Mouse (Mus musculus) intestine, embryonic 16.5 days (tissue): ENCODE measurements at regions not wholly inside any gene's neighbourhood (a gene's known extent, or its start where the extent isn't known, plus 50 kb on each side); places are given as distances from the start of the nearest gene placed in this dataset.

ENCODE experiments used
- ATAC-seq: fragments of 200-750 bp; cut with Nextera tagmentation; 2 replicates; pipeline ENCODE4 v1.8.0; 2017; ENCODE audit warnings: moderate TSS enrichment, moderate library complexity
- H3K27ac ChIP-seq: fragments of 300-500 bp; sonication (generic); 2 replicates; pipeline ENCODE4 v1.5.1; 2014; ENCODE audit warnings: mild to moderate bottlenecking, low read length
- H3K27me3 ChIP-seq: fragments of 300-500 bp; sonication (generic); replicated peaks from 2 replicates; pipeline ENCODE4 v1.6.1; 2014; ENCODE audit warnings: low read length, control low read depth, mixed read lengths; ENCODE audit not compliant: control insufficient read depth, insufficient read depth
- H3K36me3 ChIP-seq: fragments of 300-500 bp; sonication (generic); 2 replicates; pipeline ENCODE4 v1.6.1; 2014; ENCODE audit warnings: low read length, control low read depth; ENCODE audit not compliant: control insufficient read depth, insufficient read depth
- H3K4me1 ChIP-seq: fragments of 300-500 bp; sonication (generic); 2 replicates; pipeline ENCODE4 v1.6.1; 2014; ENCODE audit warnings: low read length, control low read depth, mixed read lengths; ENCODE audit not compliant: control insufficient read depth, insufficient read depth
- H3K4me2 ChIP-seq: fragments of 300-500 bp; sonication (generic); 2 replicates; pipeline ENCODE4 v1.6.1; 2014; ENCODE audit warnings: low read depth, low read length, control low read depth
- H3K4me3 ChIP-seq: fragments of 300-500 bp; sonication (generic); 2 replicates; pipeline ENCODE4 v1.5.1; 2014; ENCODE audit warnings: mild to moderate bottlenecking, low read length
- H3K9ac ChIP-seq: fragments of 300-500 bp; sonication (generic); 2 replicates; pipeline ENCODE4 v1.6.1; 2014; ENCODE audit warnings: low read depth, low read length
- H3K9me3 ChIP-seq: fragments of 300-500 bp; sonication (generic); 2 replicates; pipeline ENCODE4 v1.6.1; 2016; ENCODE audit warnings: low read length, control low read depth; ENCODE audit not compliant: control insufficient read depth
- WGBS: fragments of 180-500 bp; shearing (Covaris S2); extraction: QIAGEN DNeasy Blood & Tissue Kit; methylation state at CpG from one replicate; pipeline ENCODE4 v1.1.7; 2014; 5-methylcytosine and 5-hydroxymethylcytosine counted together

DNA sequence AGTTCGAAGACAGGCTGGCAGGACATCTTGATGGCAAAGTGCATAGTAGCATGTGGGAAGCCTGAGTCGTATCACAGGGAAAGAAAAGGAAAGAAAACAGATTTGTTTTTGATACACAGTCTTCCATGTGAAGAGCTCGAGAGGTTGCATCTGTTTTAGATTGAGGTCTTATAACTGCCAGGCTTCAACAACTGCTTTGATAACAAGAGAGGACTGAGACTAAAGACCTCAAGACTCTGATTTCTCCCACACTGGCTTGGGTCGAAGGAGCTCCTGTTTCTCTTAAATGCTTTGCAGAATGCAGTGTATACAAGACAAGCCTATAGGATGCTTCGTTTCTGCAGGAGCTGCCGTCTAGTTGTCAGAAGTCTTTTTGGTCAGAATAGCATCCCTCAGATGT, 103.0 kb upstream of the Fat4 start:
- H3K9me3 ChIP-seq = no peaks in the 10 kb centered on the region
- no peak overlapping the region for H3K9ac ChIP-seq
- no peak for ATAC-seq
- H3K27me3 ChIP-seq = no peaks in the 10 kb centered on the region
- no peaks in the 10 kb centered on the region for H3K4me1 ChIP-seq
- no peak overlapping the region for H3K4me2 ChIP-seq
- H3K27ac ChIP-seq = no peak overlapping the region
- 71% methylated on average over 6 of the region's 6 CpGs for WGBS
- no peaks in the 10 kb centered on the region for H3K36me3 ChIP-seq
- no peak overlapping the region for H3K4me3 ChIP-seq

DNA sequence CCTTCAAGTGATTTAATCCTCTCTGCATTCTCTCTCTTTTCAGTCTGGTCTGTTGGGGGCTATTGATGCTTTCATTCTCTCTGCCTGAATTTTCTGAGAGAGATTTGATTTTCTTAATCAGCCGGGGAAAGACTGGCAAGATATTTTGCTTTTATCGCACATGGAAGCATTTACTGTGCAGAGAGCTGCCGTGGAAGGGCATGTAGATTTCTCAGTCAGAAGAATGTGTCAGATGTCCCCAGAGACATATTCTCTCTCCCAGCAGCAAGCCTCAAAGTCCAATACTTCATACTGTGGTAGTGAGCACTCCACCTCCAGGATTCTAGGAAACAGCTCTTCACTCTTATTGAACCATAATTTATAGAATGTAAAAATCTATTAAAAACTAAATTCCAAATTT, 103.7 kb upstream of the Fat4 start:
- 83% methylated on average over 3 of the region's 3 CpGs for WGBS
- H3K4me1 ChIP-seq = no peaks in the 10 kb centered on the region
- no peak overlapping the region for H3K27ac ChIP-seq
- no peak for ATAC-seq
- no peaks in the 10 kb centered on the region for H3K36me3 ChIP-seq
- H3K9me3 ChIP-seq = no peaks in the 10 kb centered on the region
- H3K27me3 ChIP-seq = no peaks in the 10 kb centered on the region
- H3K4me2 ChIP-seq = no peak overlapping the region
- no peak overlapping the region for H3K4me3 ChIP-seq
- no peak overlapping the region for H3K9ac ChIP-seq

DNA sequence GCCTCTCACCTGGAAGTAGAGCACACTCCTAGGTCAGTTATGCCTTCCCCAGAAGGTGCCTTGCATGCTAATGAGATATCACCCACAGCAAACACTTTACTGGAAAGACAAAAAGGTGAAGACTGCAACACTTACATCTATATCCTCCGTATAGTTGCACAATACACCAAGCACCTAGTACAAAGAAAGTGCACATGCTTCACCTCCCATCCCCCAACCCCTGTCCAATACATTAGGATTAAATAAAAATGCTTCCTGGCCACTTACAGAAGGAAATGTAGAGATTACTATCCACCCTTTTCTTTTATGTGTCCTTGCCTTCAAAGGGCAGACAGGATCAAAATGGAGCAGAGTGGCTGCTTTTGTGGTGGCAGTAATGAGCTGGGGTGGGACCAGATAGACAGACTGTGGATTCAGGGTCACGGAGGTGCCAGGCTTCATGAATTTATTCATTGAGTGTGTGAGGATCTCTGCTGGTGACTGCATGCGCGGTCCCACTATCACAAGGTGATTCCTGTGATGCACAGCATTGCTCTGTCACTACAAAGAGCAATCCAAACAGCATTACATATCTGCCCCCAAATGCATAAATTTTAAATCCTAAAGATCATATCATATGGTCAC, 109.9 kb upstream of the Fat4 start:
- Histone ChIP-seq H3K27me3 (no peaks in the 10 kb centered on the region), H3K4me2 (no peak overlapping the region), H3K27ac (no peak overlapping the region), H3K9me3 (no peaks in the 10 kb centered on the region), H3K9ac (no peak overlapping the region), H3K4me3 (no peak overlapping the region), H3K36me3 (no peaks in the 10 kb centered on the region), H3K4me1 (no peaks in the 10 kb centered on the region)
- no peak for ATAC-seq
- WGBS = 83% methylated on average over 4 of the region's 4 CpGs

DNA sequence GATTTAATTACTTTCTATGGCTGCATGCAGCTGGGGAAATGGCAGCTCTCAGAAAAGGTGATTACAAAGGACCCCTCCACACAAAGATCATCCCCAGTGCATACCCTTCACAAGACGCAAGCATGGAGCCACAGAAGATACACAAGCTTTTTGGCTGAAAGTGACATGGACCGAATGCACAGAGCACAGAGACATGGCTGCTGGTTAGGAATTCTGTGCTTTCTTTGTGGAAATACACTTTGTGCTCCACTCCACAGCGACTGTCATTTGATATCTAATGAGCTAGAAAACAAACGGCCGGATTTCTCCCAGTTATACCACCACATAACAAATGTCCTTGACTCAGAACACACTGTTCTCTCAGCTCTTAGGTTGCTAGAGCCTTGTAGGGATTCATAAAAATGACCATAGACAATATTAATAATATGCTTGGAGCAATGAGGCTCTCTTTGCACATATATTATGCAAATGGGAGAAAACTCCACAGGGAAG, 132.1 kb upstream of the Fat4 start:
- H3K27me3 ChIP-seq = no peaks in the 10 kb centered on the region
- no peak overlapping the region for H3K27ac ChIP-seq
- ATAC-seq = no peak
- H3K4me2 ChIP-seq = no peak overlapping the region
- no peaks in the 10 kb centered on the region for H3K4me1 ChIP-seq
- peaks cover 4% of the 10 kb centered on the region; the same call in 1 of the 2 replicates for H3K9me3 ChIP-seq
- H3K4me3 ChIP-seq = no peak overlapping the region
- no peaks in the 10 kb centered on the region for H3K36me3 ChIP-seq
- WGBS = 67% methylated on average over 5 of the region's 5 CpGs
- no peak overlapping the region for H3K9ac ChIP-seq

DNA sequence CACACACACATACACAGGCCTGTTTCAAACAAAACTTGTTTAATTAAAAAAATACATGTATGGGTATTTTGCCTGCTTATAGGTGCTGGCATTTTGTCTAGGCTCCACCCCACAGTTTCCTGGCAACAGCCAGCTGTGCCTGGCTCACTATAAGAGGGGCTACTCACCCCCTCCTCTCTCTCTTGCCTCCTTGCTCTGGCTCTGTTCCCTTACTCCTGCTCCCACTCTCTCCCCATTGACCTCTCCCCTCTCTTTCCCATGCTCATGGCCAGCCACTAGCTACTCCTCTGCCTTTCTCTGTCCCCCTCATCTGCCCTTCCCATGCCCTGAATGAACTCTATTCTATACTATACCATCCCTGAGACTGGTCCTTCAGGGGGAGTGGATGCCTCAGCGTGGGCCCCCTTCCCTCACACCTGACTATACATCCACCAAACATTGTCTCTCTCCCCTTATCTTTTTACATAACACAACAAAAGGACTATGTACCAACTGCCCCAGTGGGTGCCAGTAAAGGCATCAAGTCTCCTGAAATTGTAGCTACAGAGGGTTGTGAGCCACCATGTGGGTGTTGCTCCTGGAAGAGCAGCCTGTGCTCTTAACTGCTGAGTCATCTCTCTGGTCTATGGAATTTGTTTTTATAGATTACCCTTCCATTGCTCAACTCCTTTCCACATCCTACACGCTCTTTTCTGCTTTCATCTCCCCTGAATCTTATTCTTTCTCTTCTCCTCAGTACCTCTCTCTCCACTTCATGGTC, 133.1 kb upstream of the Fat4 start:
- H3K4me2 ChIP-seq = no peak overlapping the region
- no peaks in the 10 kb centered on the region for H3K4me1 ChIP-seq
- H3K9ac ChIP-seq = no peak overlapping the region
- WGBS = 79% methylated on average over 2 of the region's 2 CpGs
- H3K27ac ChIP-seq = no peak overlapping the region
- no peaks in the 10 kb centered on the region for H3K36me3 ChIP-seq
- H3K4me3 ChIP-seq = no peak overlapping the region
- no peak for ATAC-seq
- H3K9me3 ChIP-seq = peaks cover 4% of the 10 kb centered on the region; the same call in 1 of the 2 replicates
- no peaks in the 10 kb centered on the region for H3K27me3 ChIP-seq

DNA sequence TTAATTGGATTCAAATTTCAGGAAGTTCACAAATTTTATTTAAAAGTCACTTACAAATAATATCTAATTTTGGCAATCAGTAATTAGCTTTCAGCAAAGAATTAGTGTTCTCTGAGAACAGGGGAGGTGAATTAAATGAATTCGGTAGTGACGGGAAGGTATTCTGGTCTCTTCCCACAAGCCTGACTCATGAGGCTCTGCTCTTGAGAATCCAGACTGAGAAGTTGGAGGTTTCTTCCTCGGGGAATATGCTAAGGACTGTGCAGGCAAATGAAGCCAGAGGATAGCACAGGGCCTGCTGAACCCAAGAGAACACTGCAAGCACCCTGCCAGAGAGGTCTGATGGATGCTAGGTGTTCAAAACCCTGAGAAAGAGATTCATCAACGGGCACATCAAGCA, 144.6 kb upstream of the Fat4 start:
- WGBS = 83% methylated on average over 4 of the region's 4 CpGs
- H3K27ac ChIP-seq = no peak overlapping the region

DNA sequence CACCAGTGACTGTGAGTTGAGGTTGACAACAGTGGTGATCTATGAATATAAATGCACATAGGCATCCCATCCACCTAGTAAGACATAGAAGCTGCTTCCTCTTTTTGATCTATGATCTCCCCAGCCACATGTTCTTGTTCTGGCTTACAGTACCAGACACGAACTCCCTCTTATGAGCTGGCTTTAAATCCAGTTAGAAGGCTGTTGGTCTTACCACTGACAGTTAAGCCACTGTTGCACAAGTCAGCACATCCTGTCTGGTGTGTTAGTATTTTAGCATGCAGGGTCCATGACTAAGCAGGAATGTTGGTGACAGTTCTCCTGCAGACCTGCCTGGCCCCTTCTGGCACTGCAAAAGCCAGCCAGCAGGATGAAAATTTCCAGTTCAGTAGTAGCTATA, 164.1 kb upstream of the Fat4 start:
- no peaks in the 10 kb centered on the region for H3K36me3 ChIP-seq
- WGBS = 73% methylated on average over 1 of the region's 1 CpGs
- no peaks in the 10 kb centered on the region for H3K27me3 ChIP-seq
- no peak overlapping the region for H3K9ac ChIP-seq
- ATAC-seq = no peak
- H3K27ac ChIP-seq = no peak overlapping the region
- no peak overlapping the region for H3K4me3 ChIP-seq
- H3K9me3 ChIP-seq = no peaks in the 10 kb centered on the region
- H3K4me2 ChIP-seq = no peak overlapping the region
- H3K4me1 ChIP-seq = no peaks in the 10 kb centered on the region

More for the DNA sequence above, 144.6 kb upstream of the Fat4 start:
- no peak overlapping the region for H3K9ac ChIP-seq
- H3K4me1 ChIP-seq = no peaks in the 10 kb centered on the region
- H3K4me3 ChIP-seq = no peak overlapping the region
- H3K36me3 ChIP-seq = no peaks in the 10 kb centered on the region
- ATAC-seq = no peak
- no peak overlapping the region for H3K4me2 ChIP-seq
- H3K9me3 ChIP-seq = no peaks in the 10 kb centered on the region
- no peaks in the 10 kb centered on the region for H3K27me3 ChIP-seq

DNA sequence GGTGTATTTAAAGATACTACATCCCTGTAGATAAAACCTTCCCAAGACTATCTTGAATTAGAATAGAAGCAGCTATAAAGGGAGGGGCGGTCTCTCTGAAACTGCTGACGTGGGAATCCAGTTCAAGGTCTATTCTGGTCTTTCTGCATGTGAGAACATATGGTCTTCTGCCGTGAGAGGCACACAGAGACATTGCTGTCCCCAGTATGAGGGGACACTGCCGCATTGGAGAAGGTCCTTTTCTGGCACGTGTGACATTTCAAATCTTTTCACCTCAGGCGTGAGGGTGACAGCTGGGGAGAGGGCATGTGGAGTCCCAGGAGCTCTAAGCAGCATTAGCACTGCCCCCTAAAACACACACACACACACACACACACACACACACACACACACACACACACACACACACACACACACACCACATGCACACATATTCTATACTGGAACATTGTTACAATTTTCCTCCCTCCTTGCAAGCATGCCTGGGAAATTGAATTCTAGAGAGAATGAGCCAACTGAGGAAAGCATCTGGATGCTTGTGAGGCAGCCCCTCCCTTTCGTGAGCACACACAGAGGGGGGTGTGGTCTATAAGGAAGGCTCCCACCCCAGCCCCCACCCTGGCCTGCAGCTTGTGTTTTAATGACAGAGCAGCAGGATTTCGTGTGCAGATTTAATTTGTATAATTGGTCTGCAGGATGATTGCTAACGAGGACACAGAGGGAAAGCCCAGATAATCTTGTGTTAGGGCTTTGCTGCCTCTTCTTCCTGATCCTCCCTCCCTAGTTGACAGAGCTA, 174.5 kb upstream of the Fat4 start:
- no peak overlapping the region for H3K27ac ChIP-seq
- H3K4me1 ChIP-seq = no peaks in the 10 kb centered on the region
- H3K27me3 ChIP-seq = no peaks in the 10 kb centered on the region
- no peak overlapping the region for H3K4me3 ChIP-seq
- H3K9ac ChIP-seq = no peak overlapping the region
- no peak overlapping the region for H3K4me2 ChIP-seq
- no peak for ATAC-seq
- H3K9me3 ChIP-seq = no peaks in the 10 kb centered on the region
- 36% methylated on average over 9 of the region's 9 CpGs for WGBS
- H3K36me3 ChIP-seq = no peaks in the 10 kb centered on the region

DNA sequence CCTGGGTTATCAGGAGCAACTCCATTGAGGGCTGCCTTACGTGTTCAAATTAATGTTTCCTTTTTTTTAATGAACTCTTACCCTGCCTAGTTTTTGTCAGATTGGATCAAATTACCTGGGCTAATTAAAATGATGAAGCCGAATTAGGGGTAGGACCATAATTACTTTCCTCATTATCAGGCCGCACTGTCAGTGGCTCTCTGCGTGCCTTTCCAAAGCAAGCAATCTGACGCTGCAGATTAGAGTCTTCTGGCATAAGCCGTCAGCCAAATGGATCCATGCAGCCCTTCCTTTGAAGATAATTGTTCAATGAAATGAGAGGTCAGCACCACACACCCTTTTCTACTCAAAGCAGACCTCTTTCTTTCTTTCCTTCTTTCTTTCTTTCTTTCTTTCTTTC, 175.5 kb upstream of the Fat4 start:
- Histone ChIP-seq H3K9ac (no peak overlapping the region), H3K36me3 (no peaks in the 10 kb centered on the region), H3K4me2 (no peak overlapping the region), H3K27ac (no peak overlapping the region), H3K9me3 (no peaks in the 10 kb centered on the region), H3K4me1 (no peaks in the 10 kb centered on the region), H3K27me3 (no peaks in the 10 kb centered on the region), H3K4me3 (no peak overlapping the region)
- 51% methylated on average over 6 of the region's 6 CpGs for WGBS
- no peak for ATAC-seq
